Mouse (Mus musculus) spleen, adult 2 months (tissue): ENCODE measurements around the gene Bcr. TPM values are rescaled to one million over a fixed set of nuclear protein-coding genes. Genes with fewer than 3 reads are reported as not detected.

ENCODE experiments used
- DNase-seq, 2 experiments: peaks; one replicate each; pipeline versions ENCODE4 v3.0.0 to v3.0.0-alpha.2; 2012 to 2021; ENCODE audit warnings: low spot score in 2 of 2, low read depth in 1 of 2
- H3K27ac ChIP-seq: fragments of 200-500 bp; 2 replicates; pipeline ENCODE4 v1.5.1; 2012; ENCODE audit warnings: low read length, inconsistent platforms; ENCODE audit not compliant: insufficient read depth
- H3K27me3 ChIP-seq: fragments of 200-500 bp; 2 replicates; pipeline ENCODE4 v1.6.1; 2012; ENCODE audit warnings: mild to moderate bottlenecking, moderate library complexity, low read length, inconsistent platforms; ENCODE audit not compliant: control insufficient read depth, insufficient read depth
- H3K36me3 ChIP-seq: fragments of 200-500 bp; 2 replicates; pipeline ENCODE4 v1.6.1; 2012; ENCODE audit warnings: mild to moderate bottlenecking, low read length, inconsistent platforms; ENCODE audit not compliant: control insufficient read depth, insufficient read depth
- H3K4me1 ChIP-seq: fragments of 200-500 bp; 2 replicates; pipeline ENCODE4 v1.6.1; 2011; ENCODE audit warnings: inconsistent platforms; ENCODE audit not compliant: control insufficient read depth, insufficient read depth, insufficient read length
- H3K4me3 ChIP-seq: fragments of 200-500 bp; 2 replicates; pipeline ENCODE4 v1.5.1; 2011; ENCODE audit warnings: mild to moderate bottlenecking, inconsistent platforms; ENCODE audit not compliant: insufficient read depth, insufficient read length; ENCODE audit errors: extremely low read depth
- CTCF ChIP-seq: fragments of 200-500 bp; IDR thresholded peaks from 2 replicates; pipeline ENCODE4 v1.5.1; 2011; ENCODE audit warnings: mild to moderate bottlenecking, inconsistent platforms; ENCODE audit not compliant: insufficient read depth, insufficient read length, insufficient replicate concordance; ENCODE audit errors: extremely low read depth
- POLR2A ChIP-seq: fragments of 200-500 bp; IDR thresholded peaks from 2 replicates; pipeline ENCODE4 v1.6.1; 2011; ENCODE audit warnings: low read depth, low read length, inconsistent platforms
- WGBS: fragments of 180-500 bp; shearing (Covaris S2); methylation state at CpG from one replicate; pipeline ENCODE4 v1.1.7; 2018; 5-methylcytosine and 5-hydroxymethylcytosine counted together
- polyA plus RNA-seq: library from polyadenylated mRNA; depleted of rRNA; stranded (reverse); fragments of >200 nt; gene quantifications from 2 replicates; pipeline ENCODE4 v1.2.3, GENCODE M21; 2012

Bcr gene
- polyA plus RNA-seq, 1 experiment, result 17.8 TPM

DNA sequence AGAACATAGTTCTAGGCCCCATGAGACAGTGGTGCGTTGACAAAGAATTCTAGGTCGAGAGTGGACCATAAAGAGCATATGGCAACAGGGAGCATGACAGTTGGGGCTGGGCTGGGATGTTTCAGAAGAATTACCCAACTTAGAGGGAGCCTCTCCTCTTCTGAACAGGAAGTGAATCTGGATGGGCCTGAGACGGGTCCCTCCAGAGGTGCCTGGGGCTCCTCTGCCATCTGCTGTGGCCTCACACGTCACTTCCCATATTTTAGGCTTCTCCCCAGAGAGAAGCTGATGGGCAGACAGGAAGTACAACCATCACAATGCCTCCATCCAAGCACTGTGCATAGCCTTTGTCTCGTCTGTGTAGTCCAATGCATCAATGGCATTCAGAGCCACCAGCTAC is 4.7 kb upstream of the Bcr start:
- no peak overlapping the region for H3K27ac ChIP-seq
- peak in 1 of 2 experiments; percentile 47 for DNase-seq
- 36% methylated on average over 5 of the region's 5 CpGs for whole genome bisulfite sequencing
- H3K27me3 ChIP-seq, result 0 out of 2 replicates have a peak, but pooled peaks cover under 1% of the 10 kb centered on the region
- TF ChIP-seq POLR2A (no peak), CTCF (no peak)
- no peaks in the 10 kb centered on the region for H3K36me3 ChIP-seq
- no peak overlapping the region for H3K4me3 ChIP-seq
- H3K4me1 ChIP-seq, result peaks cover 8% of the 10 kb centered on the region; the same call in 1 of the 2 replicates

GRCm38 (mm10) chr10:75056255-75056654 is 4.1 kb upstream of the Bcr start:
- 87% methylated on average over 4 of the region's 4 CpGs for WGBS
- Histone ChIP-seq H3K4me3 (no peak overlapping the region), H3K4me1 (peaks cover 8% of the 10 kb centered on the region; the same call in 1 of the 2 replicates), H3K27me3 (peaks cover 6% of the 10 kb centered on the region; the same call in 1 of the 2 replicates), H3K36me3 (no peaks in the 10 kb centered on the region), H3K27ac (no peak overlapping the region)
- DNase-seq, result no peak
- TF ChIP-seq CTCF, result no peak
- TF ChIP-seq POLR2A, result no peak

DNA sequence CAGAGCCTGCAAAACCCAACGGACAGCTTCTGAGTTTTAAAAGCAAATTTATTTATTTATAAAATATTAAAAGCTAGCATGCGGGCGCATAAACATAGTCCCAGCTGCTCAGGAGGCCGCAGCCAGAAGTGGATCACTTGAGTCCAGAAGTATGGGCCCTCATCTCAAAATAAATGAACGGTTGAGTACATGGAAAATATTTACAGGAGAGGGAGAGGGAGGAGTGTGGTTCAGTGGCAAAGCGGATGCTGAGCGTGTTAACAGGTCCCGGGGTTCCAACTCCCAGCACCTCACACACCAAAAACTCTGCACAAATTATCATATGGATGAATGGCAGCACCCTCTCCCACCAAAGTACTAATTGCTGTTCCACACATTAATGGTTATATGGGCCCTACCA is 2.1 kb upstream of the Bcr start:
- WGBS, result 96% methylated on average over 8 of the region's 8 CpGs
- no peak for TF ChIP-seq CTCF
- no peak for TF ChIP-seq POLR2A
- H3K4me3 ChIP-seq, result no peak overlapping the region
- peaks cover 9% of the 10 kb centered on the region; the same call in 1 of the 2 replicates for H3K27me3 ChIP-seq
- H3K27ac ChIP-seq, result no peak overlapping the region
- peaks cover 16% of the 10 kb centered on the region for H3K4me1 ChIP-seq
- H3K36me3 ChIP-seq, result no peaks in the 10 kb centered on the region
- DNase-seq, result no peak

DNA sequence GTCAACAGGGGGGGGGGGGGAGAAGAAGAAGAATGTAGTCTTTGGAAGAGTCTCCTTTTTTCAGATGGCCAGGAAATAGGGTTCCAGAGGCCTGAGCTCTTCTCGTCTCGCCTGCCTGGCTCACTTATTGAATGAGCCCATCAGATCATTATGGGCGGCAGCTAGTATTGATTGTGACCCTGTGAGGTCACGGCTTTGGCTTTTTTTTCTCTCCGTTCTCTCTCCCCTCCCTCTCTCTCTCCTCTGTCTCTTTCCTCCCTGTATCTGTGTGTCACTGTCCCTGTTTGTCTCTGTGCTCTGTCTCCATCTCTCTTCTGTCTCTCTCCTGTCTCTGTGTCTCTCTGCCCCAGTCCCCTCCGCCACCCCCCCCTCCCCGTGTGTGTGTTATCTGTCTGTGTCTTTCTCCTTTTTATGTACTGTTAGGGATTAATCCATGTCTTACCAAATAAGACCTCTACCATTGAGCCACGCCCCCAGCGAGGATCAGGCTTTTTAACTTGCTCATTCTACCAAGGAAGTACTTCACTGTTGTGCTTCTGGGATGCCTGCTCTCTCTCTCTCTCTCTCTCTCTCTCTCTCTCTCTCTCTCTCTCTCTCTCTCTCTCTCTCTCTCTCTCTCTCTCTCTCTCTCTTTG is 1.5 kb upstream of the Bcr start:
- TF ChIP-seq POLR2A (no peak), CTCF (no peak)
- no peak overlapping the region for H3K4me3 ChIP-seq
- peaks cover 22% of the 10 kb centered on the region for H3K4me1 ChIP-seq
- H3K27ac ChIP-seq, result no peak overlapping the region
- H3K36me3 ChIP-seq, result no peaks in the 10 kb centered on the region
- no peak for DNase-seq
- 65% methylated on average over 9 of the region's 9 CpGs for WGBS
- H3K27me3 ChIP-seq, result peaks cover 9% of the 10 kb centered on the region; the same call in 1 of the 2 replicates

GRCm38 (mm10) chr10:75059396-75059795 is 996 bp upstream of the Bcr start:
- WGBS, result 1% methylated on average over 11 of the region's 11 CpGs
- 0 out of 2 replicates have a peak overlapping the region, but pooled peaks have one; percentile 5 for H3K4me3 ChIP-seq
- peaks cover 23% of the 10 kb centered on the region for H3K4me1 ChIP-seq
- peak; percentile 57 to 70 for DNase-seq
- H3K27me3 ChIP-seq, result peaks cover 9% of the 10 kb centered on the region; the same call in 1 of the 2 replicates
- H3K27ac ChIP-seq, result no peak overlapping the region
- no peak for TF ChIP-seq POLR2A
- peak; percentile 93 for TF ChIP-seq CTCF
- no peaks in the 10 kb centered on the region for H3K36me3 ChIP-seq

DNA sequence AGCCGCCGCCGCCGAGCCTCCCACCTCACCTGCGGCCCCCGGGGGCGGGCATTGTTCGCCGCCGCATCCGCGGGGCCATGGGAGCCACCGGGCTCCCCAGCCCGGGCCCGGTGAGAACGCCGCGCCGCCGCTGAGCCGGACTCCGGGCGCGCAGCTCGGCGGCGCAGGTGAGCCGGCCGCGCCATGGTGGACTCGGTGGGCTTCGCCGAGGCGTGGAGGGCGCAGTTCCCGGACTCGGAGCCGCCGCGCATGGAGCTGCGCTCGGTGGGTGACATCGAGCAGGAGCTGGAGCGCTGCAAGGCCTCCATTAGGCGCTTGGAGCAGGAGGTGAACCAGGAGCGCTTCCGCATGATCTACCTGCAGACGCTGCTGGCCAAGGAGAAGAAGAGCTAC is 447 bp downstream of the Bcr start:
- H3K27me3 ChIP-seq, result peaks cover 9% of the 10 kb centered on the region; the same call in 1 of the 2 replicates
- H3K4me1 ChIP-seq, result peaks cover 26% of the 10 kb centered on the region
- TF ChIP-seq CTCF (no peak), POLR2A (no peak)
- DNase-seq, result no peak
- under 1% methylated on average over 27 of the region's 48 CpGs for WGBS
- H3K36me3 ChIP-seq, result no peaks in the 10 kb centered on the region
- no peak overlapping the region for H3K27ac ChIP-seq
- peak overlapping the region; percentile 86 for H3K4me3 ChIP-seq

DNA sequence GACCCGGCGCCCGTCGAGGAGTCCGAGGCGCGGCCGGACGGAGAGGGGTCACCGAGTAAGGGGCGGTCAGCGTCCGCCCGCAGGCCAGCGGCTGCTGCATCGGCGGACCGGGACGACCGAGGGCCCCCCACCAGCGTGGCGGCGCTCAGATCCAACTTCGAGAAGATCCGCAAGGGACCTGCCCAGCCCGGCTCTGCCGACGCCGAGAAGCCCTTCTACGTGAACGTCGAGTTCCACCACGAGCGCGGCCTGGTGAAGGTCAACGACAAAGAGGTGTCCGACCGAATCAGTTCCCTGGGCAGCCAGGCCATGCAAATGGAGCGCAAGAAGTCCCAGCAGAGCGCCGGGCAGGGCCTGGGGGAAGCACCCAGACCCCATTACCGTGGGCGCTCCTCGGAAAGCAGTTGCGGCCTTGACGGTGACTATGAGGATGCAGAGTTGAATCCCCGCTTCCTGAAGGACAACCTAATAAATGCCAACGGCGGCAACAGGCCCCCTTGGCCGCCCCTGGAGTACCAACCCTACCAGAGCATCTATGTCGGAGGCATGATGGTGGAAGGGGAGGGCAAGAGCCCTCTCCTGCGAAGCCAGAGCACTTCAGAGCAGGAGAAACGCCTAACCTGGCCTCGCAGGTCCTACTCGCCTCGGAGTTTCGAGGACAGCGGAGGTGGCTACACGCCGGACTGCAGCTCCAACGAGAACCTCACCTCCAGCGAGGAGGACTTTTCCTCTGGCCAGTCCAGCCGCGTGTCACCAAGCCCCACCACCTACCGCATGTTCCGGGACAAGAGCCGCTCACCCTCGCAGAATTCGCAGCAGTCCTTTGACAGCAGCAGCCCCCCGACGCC is 1.2 kb downstream of the Bcr start:
- Histone ChIP-seq H3K36me3 (no peaks in the 10 kb centered on the region), H3K4me3 (peak overlapping the region; percentile 86), H3K27me3 (peaks cover 9% of the 10 kb centered on the region; the same call in 1 of the 2 replicates), H3K27ac (no peak overlapping the region), H3K4me1 (peaks cover 23% of the 10 kb centered on the region)
- WGBS, result 5% methylated on average over 71 of the region's 71 CpGs
- TF ChIP-seq POLR2A (no peak), CTCF (no peak)
- no peak for DNase-seq
